19 mouse cellular contexts compared by ENCODE assay signal in genomic region chr2:25656691-25657090, GRCm38 (mm10). TPM values are rescaled to one million over a fixed set of nuclear protein-coding genes. Genes with fewer than 3 reads are reported as not detected.
DNase-seq lines count a peak whose midpoint lies in the region; ATAC-seq and TF ChIP-seq lines count a peak whose summit lies in the region.
"Had no signal": no experiment of that assay in that cellular context is flagged by ENCODE, and none has a peak within 500 bp of the region (broad histone marks: within the 10 kb centered on the region; RNA-seq: fewer than 3 reads in every experiment).

No protein-coding gene starts in this region.

- TF ChIP-seq POLR2A in thymus, adult 2 months (IDR thresholded peaks at IDR 0.05; ENCODE audit: control insufficient read depth, extremely low read depth, insufficient read depth, low read length, poor library complexity): no peak

- H3K27me3 ChIP-seq in heart, embryonic 11.5 days (ENCODE audit: control insufficient read depth, insufficient read depth, low read length): 0 out of 2 replicates have a peak, but pooled peaks cover 2% of the 10 kb centered on the region
- H3K27me3 ChIP-seq in thymus, adult 2 months (ENCODE audit: control insufficient read depth, insufficient read depth, low read length): no peaks in the 10 kb centered on the region
- no peaks in the 10 kb centered on the region for H3K27me3 ChIP-seq in embryonic facial prominence, embryonic 10.5 days (replicated peaks; ENCODE audit: low read depth, poor library complexity, severe bottlenecking)
- H3K27me3 ChIP-seq: hindbrain, embryonic 12.5 days; neural tube, embryonic 13.5 days; stomach, embryonic 15.5 days had no signal

- no peak overlapping the region for H3K4me3 ChIP-seq in heart, embryonic 11.5 days (ENCODE audit: low read depth, low read length)
- no peak overlapping the region for H3K4me3 ChIP-seq in thymus, adult 2 months (ENCODE audit: control insufficient read depth, insufficient read depth, low read length)
- no peak overlapping the region for H3K4me3 ChIP-seq in embryonic facial prominence, embryonic 10.5 days
- H3K4me3 ChIP-seq: hindbrain, embryonic 12.5 days; neural tube, embryonic 13.5 days; stomach, embryonic 15.5 days had no signal

- no peak overlapping the region for H3K4me2 ChIP-seq in heart, embryonic 11.5 days
- H3K4me2 ChIP-seq: hindbrain, embryonic 12.5 days; lung, embryonic 14.5 days; neural tube, embryonic 13.5 days; stomach, embryonic 15.5 days had no signal

- no peak for ATAC-seq in heart, embryonic 11.5 days (replicated peaks; ENCODE audit: insufficient number of reproducible peaks, low FRiP score, low TSS enrichment)

- no peak overlapping the region for H3K9ac ChIP-seq in heart, embryonic 11.5 days (ENCODE audit: low read depth, low read length)
- H3K9ac ChIP-seq: hindbrain, embryonic 12.5 days; lung, embryonic 14.5 days; neural tube, embryonic 13.5 days; stomach, embryonic 15.5 days had no signal

- 74% methylated on average over 4 of the region's 4 CpGs for WGBS in heart, embryonic 11.5 days (ENCODE audit: insufficient replicate concordance)
- WGBS in thymus, adult 2 months: 92% methylated on average over 4 of the region's 4 CpGs
- WGBS in embryonic facial prominence, embryonic 10.5 days: 89% methylated on average over 4 of the region's 4 CpGs

- TF ChIP-seq CTCF in thymus, adult 2 months (IDR thresholded peaks at IDR 0.05; ENCODE audit: borderline replicate concordance, control insufficient read depth, extremely low read depth, insufficient read depth, low read length, poor library complexity): no peak

- no peaks in the 10 kb centered on the region for H3K9me3 ChIP-seq in heart, embryonic 11.5 days (replicated peaks; ENCODE audit: control insufficient read depth, low read length)
- H3K9me3 ChIP-seq in embryonic facial prominence, embryonic 10.5 days: no peaks in the 10 kb centered on the region
- H3K9me3 ChIP-seq: hindbrain, embryonic 12.5 days; neural tube, embryonic 13.5 days; stomach, embryonic 15.5 days had no signal

- no peaks in the 10 kb centered on the region for H3K4me1 ChIP-seq in heart, embryonic 11.5 days (ENCODE audit: control insufficient read depth, insufficient read depth, low read length)
- no peaks in the 10 kb centered on the region for H3K4me1 ChIP-seq in thymus, adult 2 months (replicated peaks; ENCODE audit: control insufficient read depth, insufficient read depth, low read length)
- H3K4me1 ChIP-seq in embryonic facial prominence, embryonic 10.5 days: peaks cover 15% of the 10 kb centered on the region
- H3K4me1 ChIP-seq: hindbrain, embryonic 12.5 days; neural tube, embryonic 13.5 days; stomach, embryonic 15.5 days had no signal

- no peak overlapping the region for H3K27ac ChIP-seq in heart, embryonic 11.5 days (ENCODE audit: low read depth, low read length)
- H3K27ac ChIP-seq in thymus, adult 2 months (ENCODE audit: control insufficient read depth, insufficient read depth, low read length): no peak overlapping the region
- H3K27ac ChIP-seq in embryonic facial prominence, embryonic 10.5 days (replicated peaks): no peak overlapping the region
- H3K27ac ChIP-seq: hindbrain, embryonic 12.5 days; neural tube, embryonic 13.5 days; stomach, embryonic 15.5 days had no signal

- DNase-seq in cerebellum, adult 18-20 months: peak; percentile 7 to 13
- DNase-seq in cerebellum, adult 11-12 months: no peak
- peak; percentile 37 for DNase-seq in heart, adult 8-10 months (ENCODE audit: low spot score)
- peak; percentile 18 for DNase-seq in urinary bladder, postnatal 14 days (ENCODE audit: low spot score)
- DNase-seq in urinary bladder, adult 18-20 months (ENCODE audit: low spot score in 2 of 2): no peak
- DNase-seq in thymus, adult 2 months: no peak
- no peak for DNase-seq in embryonic facial prominence, embryonic 10.5 days (ENCODE audit: low spot score)
- DNase-seq: embryo, embryonic 11 days; kidney, adult 11 months; lung, embryonic 14.5 days; midbrain, embryonic 14.5 days; thymus, postnatal 4 days had no signal

- H3K36me3 ChIP-seq in heart, embryonic 11.5 days (ENCODE audit: control insufficient read depth, insufficient read depth, low read length): no peaks in the 10 kb centered on the region
- no peaks in the 10 kb centered on the region for H3K36me3 ChIP-seq in thymus, adult 2 months (ENCODE audit: control insufficient read depth, insufficient read depth, low read length)
- no peaks in the 10 kb centered on the region for H3K36me3 ChIP-seq in embryonic facial prominence, embryonic 10.5 days (replicated peaks)
- H3K36me3 ChIP-seq: hindbrain, embryonic 12.5 days; neural tube, embryonic 13.5 days; stomach, embryonic 15.5 days had no signal

RNA-seq across cellular contexts. Expression of gene Lcn5, which starts 1.1 kb away (rescaled TPM):
- not detected for total RNA-seq in heart, adult 8-10 months (2022)
- polyA plus RNA-seq in heart, embryonic 11.5 days (2014; fragmentation: Nextera tagmentation; extraction: Ambion mirVana): not detected in 2 replicates
- polyA plus RNA-seq in thymus, adult 2 months (2012; rRNA removed): not detected in 2 replicates
- polyA plus RNA-seq in embryonic facial prominence, embryonic 10.5 days (2016; fragmentation: Nextera tagmentation; extraction: Ambion mirVana): not detected in 2 replicates
- total RNA-seq: ES-E14; gastrocnemius, postnatal 36 days had no signal
- polyA plus RNA-seq: hindbrain, embryonic 12.5 days; limb, embryonic 11.5 days; lung, embryonic 14.5 days; midbrain, embryonic 14.5 days; neural tube, embryonic 13.5 days; stomach, embryonic 15.5 days had no signal

RNA-seq across cellular contexts. Expression of gene Lcn8, which starts 3.8 kb away (rescaled TPM):
- 1 to 10 TPM in 2 of 4 experiments, under 1 TPM in 2; 0.50 to 1.3 (median 0.97) TPM for total RNA-seq in heart, adult 8-10 months (2022)
- not detected in 2 replicates for polyA plus RNA-seq in heart, embryonic 11.5 days (2014; fragmentation: Nextera tagmentation; extraction: Ambion mirVana)
- polyA plus RNA-seq in thymus, adult 2 months (2012; rRNA removed): 0.24 TPM in 1 of 2 replicates, not detected in the other
- polyA plus RNA-seq in embryonic facial prominence, embryonic 10.5 days (2016; fragmentation: Nextera tagmentation; extraction: Ambion mirVana): 0.24 TPM in 1 of 2 replicates, not detected in the other
- total RNA-seq: ES-E14 had no signal
- polyA plus RNA-seq: hindbrain, embryonic 12.5 days; limb, embryonic 11.5 days; midbrain, embryonic 14.5 days; neural tube, embryonic 13.5 days; stomach, embryonic 15.5 days had no signal

RNA-seq across cellular contexts. Expression of gene Lcn6, which starts 19.9 kb away (rescaled TPM):
- not detected for total RNA-seq in heart, adult 8-10 months (2022)
- polyA plus RNA-seq in heart, embryonic 11.5 days (2014; fragmentation: Nextera tagmentation; extraction: Ambion mirVana): not detected in 2 replicates
- polyA plus RNA-seq in thymus, adult 2 months (2012; rRNA removed): 0.20 and 0.26 TPM in 2 replicates
- polyA plus RNA-seq in embryonic facial prominence, embryonic 10.5 days (2016; fragmentation: Nextera tagmentation; extraction: Ambion mirVana): not detected in 2 replicates
- total RNA-seq: ES-E14; gastrocnemius, postnatal 36 days had no signal
- polyA plus RNA-seq: hindbrain, embryonic 12.5 days; limb, embryonic 11.5 days; lung, embryonic 14.5 days; midbrain, embryonic 14.5 days; neural tube, embryonic 13.5 days; stomach, embryonic 15.5 days had no signal

RNA-seq across cellular contexts. Expression of gene Lcn10, which starts 25.8 kb away (rescaled TPM):
- total RNA-seq in heart, adult 8-10 months (2022): not detected
- not detected in 2 replicates for polyA plus RNA-seq in heart, embryonic 11.5 days (2014; fragmentation: Nextera tagmentation; extraction: Ambion mirVana)
- 0.73 and 0.84 TPM in 2 replicates for polyA plus RNA-seq in thymus, adult 2 months (2012; rRNA removed)
- polyA plus RNA-seq in embryonic facial prominence, embryonic 10.5 days (2016; fragmentation: Nextera tagmentation; extraction: Ambion mirVana): not detected in 2 replicates
- total RNA-seq: ES-E14; gastrocnemius, postnatal 36 days had no signal
- polyA plus RNA-seq: hindbrain, embryonic 12.5 days; limb, embryonic 11.5 days; lung, embryonic 14.5 days; midbrain, embryonic 14.5 days; neural tube, embryonic 13.5 days; stomach, embryonic 15.5 days had no signal

RNA-seq across cellular contexts. Expression of gene Fcna, which starts 28.9 kb away (rescaled TPM):
- total RNA-seq in heart, adult 8-10 months (2022): 1 to 10 TPM; 3.4 to 6.0 (median 4.3) TPM
- 1.0 and 1.1 TPM in 2 replicates for polyA plus RNA-seq in heart, embryonic 11.5 days (2014; fragmentation: Nextera tagmentation; extraction: Ambion mirVana)
- polyA plus RNA-seq in thymus, adult 2 months (2012; rRNA removed): 7.8 TPM in 2 replicates
- polyA plus RNA-seq in embryonic facial prominence, embryonic 10.5 days (2016; fragmentation: Nextera tagmentation; extraction: Ambion mirVana): 0.49 and 0.57 TPM in 2 replicates
- total RNA-seq: ES-E14 had no signal

Comparison
In these comparisons a context has a peak if more than half of its experiments do, and no peak if none do; other contexts are left out.
1. DNase-seq: peak in cerebellum, adult 18-20 months (2 of 2), heart, adult 8-10 months (single experiment) and urinary bladder, postnatal 14 days (single experiment); none in cerebellum, adult 11-12 months (single experiment), urinary bladder, adult 18-20 months (0 of 2), thymus, adult 2 months (single experiment) and embryonic facial prominence, embryonic 10.5 days (single experiment).